Mouse (Mus musculus) spleen, adult 2 months (tissue): Measurements from ENCODE around the gene Supt3.

ENCODE experiments used
- CTCF ChIP-seq: fragments of 200-500 bp; IDR thresholded peaks from 2 replicates; pipeline ENCODE4 v1.5.1; 2011; ENCODE audit warnings: mild to moderate bottlenecking, inconsistent platforms; ENCODE audit not compliant: insufficient read depth, insufficient read length, insufficient replicate concordance; ENCODE audit errors: extremely low read depth
- POLR2A ChIP-seq: fragments of 200-500 bp; IDR thresholded peaks from 2 replicates; pipeline ENCODE4 v1.6.1; 2011; ENCODE audit warnings: low read depth, low read length, inconsistent platforms

GRCm38 (mm10) chr17:45045804-45046203 lies 268.9 kb downstream of the Supt3 start:
- TF ChIP-seq POLR2A (no peak), CTCF (peak; percentile 8; the same call in 1 of the 2 replicates)
